Mouse (Mus musculus): ENCODE data around the gene Gm12185. TPM values are rescaled to one million over a fixed set of nuclear protein-coding genes. Genes with fewer than 3 reads are reported as not detected.
"Not testable (repeated sequence)": the region's sequence is repeated elsewhere in the genome, so short reads cannot be mapped to it uniquely, and the experiment has no call there.

Gm12185 gene
- total and polyA plus RNA-seq, 2 experiments from 2014 or later: not detected

GRCm38 (mm10) chr11:48898812-48899431 is 93.1 kb downstream of the Gm12185 start:
- Histone ChIP-seq H3K27me3 (ENCODE audit: control insufficient read depth, insufficient read depth, low read length) (no peaks in the 10 kb centered on the region), H3K4me1 (ENCODE audit: control insufficient read depth, insufficient read depth) (no peaks in the 10 kb centered on the region), H3K4me2 (ENCODE audit: low read depth, low read length) (no peak overlapping the region), H3K9ac (replicated peaks; ENCODE audit: low read depth, low read length) (no peak overlapping the region), H3K36me3 (replicated peaks; ENCODE audit: control insufficient read depth, insufficient read depth, low read length) (no peaks in the 10 kb centered on the region), H3K27ac (ENCODE audit: low read depth) (no peak overlapping the region), H3K4me3 (ENCODE audit: low read depth, low read length) (no peak overlapping the region), H3K9me3 (replicated peaks; ENCODE audit: control insufficient read depth, low read length) (no peaks in the 10 kb centered on the region)
- no peak for DNase-seq (ENCODE audit: low spot score)
- no peak for TF ChIP-seq EP300 (IDR thresholded peaks at IDR 0.05; ENCODE audit: low read depth)
- TF ChIP-seq CTCF (IDR thresholded peaks at IDR 0.05; ENCODE audit: low read depth): no peak
- WGBS: 53% methylated on average over 2 of the region's 2 CpGs
- no peak for ATAC-seq (ENCODE audit: insufficient read depth, low read depth)

- no peak for DNase-seq (ENCODE audit: low spot score)
- no peak overlapping the region for H3K9ac ChIP-seq (replicated peaks; ENCODE audit: low read depth, low read length)
- 0 out of 2 replicates have a peak, but pooled peaks cover 4% of the 10 kb centered on the region for H3K27me3 ChIP-seq (ENCODE audit: control insufficient read depth, insufficient read depth, low read length)
- H3K4me3 ChIP-seq (ENCODE audit: low read depth, low read length): no peak overlapping the region
- ATAC-seq (ENCODE audit: insufficient read depth, low read depth): no peak
- no peak for TF ChIP-seq EP300 (IDR thresholded peaks at IDR 0.05; ENCODE audit: low read depth)
- TF ChIP-seq CTCF (IDR thresholded peaks at IDR 0.05; ENCODE audit: low read depth): no peak
- H3K9me3 ChIP-seq (replicated peaks; ENCODE audit: control insufficient read depth, low read length): no peaks in the 10 kb centered on the region
- 92% methylated on average over 1 of the region's 1 CpGs for WGBS
- H3K36me3 ChIP-seq (replicated peaks; ENCODE audit: control insufficient read depth, insufficient read depth, low read length): no peaks in the 10 kb centered on the region
- H3K4me2 ChIP-seq (ENCODE audit: low read depth, low read length): no peak overlapping the region
- H3K27ac ChIP-seq (ENCODE audit: low read depth): no peak overlapping the region
- peaks cover 6% of the 10 kb centered on the region; the same call in 1 of the 2 replicates for H3K4me1 ChIP-seq (ENCODE audit: control insufficient read depth, insufficient read depth)
Observed at GRCm38 (mm10) chr11:48876680-48877079, 115.3 kb downstream of the Gm12185 start.

DNA sequence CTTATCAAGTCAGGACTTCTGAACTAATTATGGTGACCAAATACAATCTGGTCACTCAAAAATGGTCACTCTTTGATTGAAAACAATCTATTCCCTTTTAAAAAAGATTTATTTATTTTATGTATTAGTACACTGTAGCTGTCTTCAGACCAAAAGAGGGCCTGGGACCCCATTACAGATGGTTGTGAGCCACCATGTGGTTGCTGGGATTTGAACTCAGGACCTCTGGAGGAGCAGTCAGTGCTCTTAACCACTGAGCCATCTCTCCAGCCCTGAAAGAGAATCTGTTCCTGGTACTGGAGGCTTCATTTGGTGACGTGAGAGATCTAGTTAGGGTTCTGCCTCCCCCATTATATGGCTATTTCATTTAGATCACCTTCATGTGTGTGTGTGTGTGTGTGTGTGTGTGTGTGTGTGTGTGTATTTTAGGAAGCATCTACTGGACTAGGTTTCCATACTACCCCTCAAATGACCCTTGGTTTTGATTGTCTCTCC is 116.6 kb downstream of the Gm12185 start:
- not testable (repeated sequence) for H3K4me1 ChIP-seq (ENCODE audit: control insufficient read depth, insufficient read depth); H3K27ac ChIP-seq (ENCODE audit: low read depth); ATAC-seq (ENCODE audit: insufficient read depth, low read depth); H3K9ac ChIP-seq (replicated peaks; ENCODE audit: low read depth, low read length); H3K4me2 ChIP-seq (ENCODE audit: low read depth, low read length); DNase-seq (ENCODE audit: low spot score); H3K9me3 ChIP-seq (replicated peaks; ENCODE audit: control insufficient read depth, low read length); H3K4me3 ChIP-seq (ENCODE audit: low read depth, low read length); H3K36me3 ChIP-seq (replicated peaks; ENCODE audit: control insufficient read depth, insufficient read depth, low read length); H3K27me3 ChIP-seq (ENCODE audit: control insufficient read depth, insufficient read depth, low read length)
- 72% methylated on average over 1 of the region's 1 CpGs for WGBS

- no peak for TF ChIP-seq EP300 (IDR thresholded peaks at IDR 0.05; ENCODE audit: low read depth)
- TF ChIP-seq CTCF (IDR thresholded peaks at IDR 0.05; ENCODE audit: low read depth): peak; percentile 70
- H3K9ac ChIP-seq (replicated peaks; ENCODE audit: low read depth, low read length): no peak overlapping the region
- WGBS: 0% methylated on average over 4 of the region's 4 CpGs
- DNase-seq (ENCODE audit: low spot score) (peak; percentile 49), ATAC-seq (ENCODE audit: insufficient read depth, low read depth) (no peak)
- no peak overlapping the region for H3K4me2 ChIP-seq (ENCODE audit: low read depth, low read length)
- H3K27me3 ChIP-seq (ENCODE audit: control insufficient read depth, insufficient read depth, low read length): 0 out of 2 replicates have a peak, but pooled peaks cover 4% of the 10 kb centered on the region
- H3K4me3 ChIP-seq (ENCODE audit: low read depth, low read length): no peak overlapping the region
- H3K36me3 ChIP-seq (replicated peaks; ENCODE audit: control insufficient read depth, insufficient read depth, low read length): no peaks in the 10 kb centered on the region
- H3K9me3 ChIP-seq (replicated peaks; ENCODE audit: control insufficient read depth, low read length): no peaks in the 10 kb centered on the region
- no peak overlapping the region for H3K27ac ChIP-seq (ENCODE audit: low read depth)
- H3K4me1 ChIP-seq (ENCODE audit: control insufficient read depth, insufficient read depth): peaks cover 7% of the 10 kb centered on the region
Observed at GRCm38 (mm10) chr11:48874465-48874864, 117.6 kb downstream of the Gm12185 start.

DNA sequence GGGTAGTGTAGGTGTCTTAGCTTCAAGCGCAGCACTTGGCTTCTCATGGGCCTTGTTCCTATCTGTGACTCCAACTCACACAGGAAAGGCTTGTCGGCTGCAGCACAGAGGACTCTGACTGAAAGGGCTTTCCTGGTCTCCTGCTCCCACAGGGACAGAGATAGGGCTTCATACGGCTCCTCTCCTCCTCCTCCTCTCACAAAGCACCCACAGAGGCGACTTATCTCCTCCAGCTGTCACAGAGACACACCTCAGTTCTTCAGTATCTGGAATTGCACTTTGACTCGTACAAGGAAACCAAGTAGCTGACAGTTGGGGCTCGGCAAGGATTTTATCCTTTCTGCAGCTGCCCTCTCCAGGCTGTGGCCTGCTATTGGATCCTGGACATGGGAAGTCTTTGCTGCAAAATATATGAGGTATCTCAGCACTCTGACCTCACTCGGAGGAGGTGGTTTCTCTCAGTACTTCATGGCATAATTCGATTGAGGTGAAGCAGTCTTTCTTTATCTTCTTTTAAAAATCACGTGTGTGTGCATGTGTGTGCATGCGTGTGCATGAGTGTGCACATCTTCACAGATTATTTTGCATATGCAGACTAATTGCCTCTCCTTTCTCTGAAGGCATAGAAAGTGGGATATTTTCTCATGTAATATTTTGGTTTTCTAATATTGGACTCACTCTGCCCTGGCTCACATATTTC is 118.3 kb downstream of the Gm12185 start:
- no peak overlapping the region for H3K9ac ChIP-seq (replicated peaks; ENCODE audit: low read depth, low read length)
- H3K9me3 ChIP-seq (replicated peaks; ENCODE audit: control insufficient read depth, low read length): no peaks in the 10 kb centered on the region
- H3K36me3 ChIP-seq (replicated peaks; ENCODE audit: control insufficient read depth, insufficient read depth, low read length): no peaks in the 10 kb centered on the region
- H3K4me3 ChIP-seq (ENCODE audit: low read depth, low read length): no peak overlapping the region
- DNase-seq (ENCODE audit: low spot score) (no peak), ATAC-seq (ENCODE audit: insufficient read depth, low read depth) (no peak)
- TF ChIP-seq EP300 (IDR thresholded peaks at IDR 0.05; ENCODE audit: low read depth) (no peak), CTCF (IDR thresholded peaks at IDR 0.05; ENCODE audit: low read depth) (no peak)
- H3K4me1 ChIP-seq (ENCODE audit: control insufficient read depth, insufficient read depth): peaks cover 14% of the 10 kb centered on the region
- H3K4me2 ChIP-seq (ENCODE audit: low read depth, low read length): no peak overlapping the region
- H3K27me3 ChIP-seq (ENCODE audit: control insufficient read depth, insufficient read depth, low read length): 0 out of 2 replicates have a peak, but pooled peaks cover 4% of the 10 kb centered on the region
- WGBS: 42% methylated on average over 10 of the region's 10 CpGs
- 0 out of 2 replicates have a peak overlapping the region, but pooled peaks have one; percentile 22 for H3K27ac ChIP-seq (ENCODE audit: low read depth)
